Mouse (Mus musculus) embryo, embryonic 10 days (tissue): Measurements from ENCODE around the gene Nrp2.

Source experiments
- DNase-seq: peaks from one replicate; pipeline ENCODE4 v3.0.0-alpha.2; 2015; ENCODE audit warnings: low spot score

Nrp2 gene

DNA sequence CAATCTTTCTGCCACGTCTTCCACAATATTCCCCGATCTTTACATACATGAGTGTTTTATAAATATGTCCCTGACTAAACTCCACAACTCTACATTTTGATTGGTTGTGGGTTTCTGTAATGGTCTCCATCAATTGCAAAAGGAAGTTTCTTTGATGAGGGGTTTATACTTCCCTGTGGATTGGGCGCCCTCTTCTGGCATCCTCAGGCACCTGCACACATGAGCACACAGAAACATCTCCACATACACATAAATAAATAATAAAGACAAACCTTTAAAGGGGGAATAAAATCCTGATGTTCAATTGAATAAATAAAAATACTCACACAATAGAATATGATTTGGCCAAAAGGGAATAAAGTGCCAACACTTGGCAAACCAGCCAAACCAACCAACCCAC, 117.1 kb downstream of the Nrp2 start:
- peak; percentile 28 for DNase-seq

DNA sequence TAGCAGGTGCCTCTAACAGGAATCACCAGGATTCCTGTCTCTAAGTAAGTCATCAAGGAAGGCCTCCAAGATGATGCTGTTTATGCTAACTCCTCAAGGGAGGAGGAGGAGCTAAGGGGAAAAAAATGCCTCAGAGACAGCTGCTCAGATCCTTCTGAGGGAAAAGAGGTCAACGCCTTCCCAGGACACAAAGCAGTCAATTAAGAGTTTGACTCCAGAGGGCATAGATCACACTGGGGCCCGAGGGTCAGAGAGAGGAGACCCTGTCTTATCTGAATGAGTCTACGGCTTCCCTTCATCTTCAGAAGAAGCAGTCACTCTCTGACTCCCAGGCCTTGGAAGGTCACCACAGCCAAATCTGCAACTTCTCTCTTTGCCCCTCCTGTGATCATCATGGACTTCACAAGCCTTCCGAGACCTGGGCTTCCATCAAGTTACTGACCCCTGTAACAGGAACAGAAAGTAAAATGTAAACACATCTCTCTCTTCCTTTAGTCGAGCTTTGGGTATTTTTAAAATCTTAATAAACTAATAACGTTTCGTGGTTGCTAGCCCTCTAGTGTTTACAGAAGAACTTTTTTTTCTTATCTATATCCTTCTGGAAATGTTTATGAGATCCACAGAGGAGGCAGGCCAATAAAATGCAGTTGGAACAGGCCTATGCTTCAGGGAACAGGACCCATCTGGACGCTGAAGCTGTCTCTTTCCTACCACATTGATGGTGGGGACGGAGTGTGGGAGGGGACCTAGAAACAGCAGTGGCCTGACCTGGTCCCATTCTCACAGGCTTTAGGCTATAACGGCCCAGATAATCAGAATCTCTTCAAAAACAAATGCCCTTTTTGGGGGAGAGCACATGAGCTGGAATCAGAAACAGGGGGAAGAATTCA, 118.7 kb downstream of the Nrp2 start:
- peak; percentile 75 for DNase-seq

GRCm38 (mm10) chr1:62823549-62824195, 120.6 kb downstream of the Nrp2 start:
- no peak for DNase-seq

DNA sequence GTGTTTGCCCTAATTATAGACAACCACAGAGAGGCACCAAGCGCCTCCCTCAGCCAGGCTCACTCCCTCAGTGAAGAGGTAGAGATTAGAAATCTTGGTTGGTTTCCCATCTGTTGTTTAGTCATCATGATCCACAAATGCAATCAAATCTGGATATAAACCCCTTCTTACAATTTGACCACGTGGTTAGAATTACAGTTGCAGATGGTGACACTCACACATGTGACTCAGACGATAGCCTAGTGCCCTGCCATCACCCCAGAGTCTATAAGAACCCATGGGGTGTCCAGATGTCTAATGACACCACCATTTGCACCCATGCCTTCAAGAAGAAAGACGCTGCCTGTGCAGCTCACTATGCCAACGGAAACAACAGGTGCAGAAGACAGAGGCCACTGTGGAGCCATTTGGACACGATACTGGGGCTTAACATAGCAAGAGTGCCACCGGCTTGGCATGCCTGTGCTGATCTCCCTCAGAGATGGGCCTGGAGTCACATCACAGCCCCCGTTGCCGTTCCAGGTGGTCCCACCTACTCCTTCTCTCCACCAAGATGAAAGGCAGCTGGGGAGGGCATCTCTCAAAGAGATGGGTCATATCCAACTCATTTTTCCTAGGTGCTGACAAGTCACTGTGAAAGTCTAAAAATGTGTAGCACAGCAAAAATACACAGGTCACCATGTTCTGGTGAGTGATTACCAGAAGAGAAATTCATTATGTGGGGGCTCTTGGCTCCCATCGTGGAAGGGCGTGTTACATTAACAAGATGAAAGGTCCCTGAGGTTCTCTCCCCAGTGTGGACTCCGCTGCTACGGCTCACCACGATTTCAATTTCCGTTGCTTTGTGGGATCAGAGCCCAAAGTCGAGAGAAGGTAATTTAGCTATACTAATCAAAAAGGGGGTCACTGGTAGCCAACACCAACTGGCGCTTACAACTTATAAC, 123.0 kb downstream of the Nrp2 start:
- no peak for DNase-seq

- DNase-seq: no peak
Observed at GRCm38 (mm10) chr1:62827316-62827715, 124.2 kb downstream of the Nrp2 start.

GRCm38 (mm10) chr1:62828156-62828555, 125.1 kb downstream of the Nrp2 start:
- peak; percentile 18 for DNase-seq

- peak; percentile 39 for DNase-seq
Observed at GRCm38 (mm10) chr1:62829690-62830417, 126.8 kb downstream of the Nrp2 start.

- peak; percentile 24 for DNase-seq
Observed at GRCm38 (mm10) chr1:62830418-62830769, 127.3 kb downstream of the Nrp2 start.

DNA sequence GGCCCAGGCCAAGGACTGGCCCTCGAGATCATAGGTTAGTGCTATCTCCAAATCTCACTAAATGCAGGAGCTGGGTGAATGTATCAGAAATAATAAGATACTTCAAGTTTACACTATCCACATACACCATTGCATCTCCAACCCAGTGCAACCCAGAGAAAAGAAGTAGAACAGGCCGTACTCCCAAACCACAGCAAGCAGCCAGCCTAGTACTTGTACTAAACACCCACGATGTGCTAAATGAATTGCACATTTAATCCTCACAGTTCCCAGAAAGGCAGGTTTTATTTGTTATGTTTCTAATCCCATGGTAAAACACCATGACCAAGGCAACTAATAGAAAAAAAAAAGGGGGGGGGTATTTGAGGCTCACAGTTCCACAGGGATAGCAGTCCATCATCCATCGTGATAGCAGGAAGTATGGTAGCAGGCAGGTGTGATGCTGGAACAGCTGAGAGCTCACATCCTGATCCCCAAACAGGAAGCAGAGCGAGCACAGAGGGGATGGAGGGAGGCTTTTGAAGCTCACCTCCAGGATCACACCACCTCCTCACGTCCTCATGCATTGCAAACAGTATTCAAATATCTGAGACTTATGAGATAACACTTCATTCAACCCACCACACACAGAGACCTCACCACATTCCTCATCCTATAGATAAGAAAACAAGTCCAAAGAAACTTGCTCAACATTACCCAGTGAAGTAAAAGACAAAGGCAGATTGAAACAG, 128.8 kb downstream of the Nrp2 start:
- DNase-seq: no peak

- DNase-seq: no peak
Observed at GRCm38 (mm10) chr1:62833356-62833755, 130.3 kb downstream of the Nrp2 start.

- no peak for DNase-seq
Observed at GRCm38 (mm10) chr1:62834443-62835185, 131.5 kb downstream of the Nrp2 start.

DNA sequence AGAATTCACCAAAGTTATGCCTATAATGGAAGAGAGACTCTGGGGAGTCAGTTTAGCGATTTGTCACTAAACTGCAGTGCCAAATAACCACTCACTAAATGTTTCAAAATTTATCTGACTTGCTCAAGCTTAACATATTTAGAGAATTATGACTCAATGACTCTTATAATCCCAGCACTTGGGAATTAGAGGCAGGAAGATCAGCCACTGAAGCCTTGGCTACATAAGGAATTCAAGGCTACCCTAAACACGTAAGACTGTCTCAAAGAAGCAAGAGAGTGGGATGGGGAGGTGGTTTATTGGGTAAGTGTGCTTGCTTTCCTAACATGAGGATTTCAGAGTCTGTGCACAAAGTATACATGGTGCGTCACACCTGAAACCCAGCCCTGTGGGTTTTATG, 135.0 kb downstream of the Nrp2 start:
- DNase-seq: no peak

GRCm38 (mm10) chr1:62838631-62839030, 135.5 kb downstream of the Nrp2 start:
- DNase-seq: no peak

- DNase-seq: no peak
Observed at GRCm38 (mm10) chr1:62843215-62843614, 140.1 kb downstream of the Nrp2 start.

DNA sequence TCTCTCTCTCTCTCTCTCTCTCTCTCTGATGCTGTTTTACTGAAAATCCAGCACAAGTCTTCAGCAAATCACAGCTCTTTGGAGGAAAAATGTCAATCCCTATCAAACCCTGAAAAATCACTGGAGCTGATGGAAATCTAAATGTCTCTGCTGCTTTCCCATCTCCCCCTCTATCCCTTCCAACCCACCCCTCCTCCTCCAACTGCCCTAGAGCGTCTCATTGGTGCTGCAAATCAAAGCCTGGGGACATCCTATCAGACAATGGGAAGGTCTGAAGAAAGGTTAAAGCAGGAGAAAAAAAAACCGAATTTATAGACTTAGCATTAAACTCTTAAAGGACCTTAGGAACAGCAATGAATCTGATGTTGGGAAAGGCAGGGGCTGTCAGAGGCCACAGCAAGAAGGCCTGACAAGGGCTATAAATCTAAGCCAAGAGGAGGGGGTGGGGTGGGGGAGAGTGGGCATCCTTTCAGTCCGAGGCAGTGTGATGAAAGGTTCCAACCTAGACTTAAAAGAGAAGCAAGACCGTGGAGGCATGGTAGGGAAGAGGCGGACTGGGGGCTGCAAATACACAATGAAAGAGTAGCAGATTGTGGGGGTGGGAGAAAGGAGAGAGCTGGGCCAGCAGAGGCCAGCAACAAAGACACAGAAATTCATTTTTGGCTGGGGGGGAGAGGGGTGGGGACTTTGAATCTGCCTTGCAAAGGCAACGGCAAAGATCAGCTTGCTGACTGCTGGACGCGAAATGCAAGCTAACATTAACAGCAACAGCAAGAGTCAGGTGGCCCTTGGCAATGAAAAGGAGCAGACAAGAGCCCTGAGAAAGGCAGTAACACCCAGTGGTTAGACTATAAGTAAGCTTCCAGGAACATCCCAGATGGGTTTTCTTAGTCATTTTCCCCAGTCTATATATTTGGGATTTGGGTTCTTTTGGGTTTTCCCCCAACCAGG, 148.2 kb downstream of the Nrp2 start:
- DNase-seq: peak; percentile 61

- DNase-seq: no peak
Observed at GRCm38 (mm10) chr1:62853362-62853761, 150.3 kb downstream of the Nrp2 start.

- no peak for DNase-seq
Observed at GRCm38 (mm10) chr1:62853996-62854395, 150.9 kb downstream of the Nrp2 start.

DNA sequence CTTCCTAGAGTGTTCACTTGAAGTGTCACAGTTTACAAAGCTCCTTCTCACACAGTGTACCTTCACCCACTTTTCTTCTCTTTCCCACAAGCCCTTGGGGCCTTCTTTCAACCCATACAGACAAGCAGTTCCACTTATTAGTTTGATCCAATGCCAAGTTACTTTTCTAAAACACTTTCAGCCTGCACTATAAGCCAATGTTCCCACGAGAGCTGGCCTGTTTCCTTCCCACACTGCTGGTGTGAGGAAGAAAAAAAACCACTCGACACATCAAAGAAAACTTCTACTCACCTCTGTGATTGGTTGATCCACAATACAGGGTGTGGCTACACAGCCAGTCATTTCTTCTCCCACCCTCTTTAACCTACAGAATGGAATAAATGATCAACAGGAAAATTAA, 156.0 kb downstream of the Nrp2 start:
- no peak for DNase-seq
